Comparison of ENCODE assay signal across 8 mouse cellular contexts in the genomic region with DNA sequence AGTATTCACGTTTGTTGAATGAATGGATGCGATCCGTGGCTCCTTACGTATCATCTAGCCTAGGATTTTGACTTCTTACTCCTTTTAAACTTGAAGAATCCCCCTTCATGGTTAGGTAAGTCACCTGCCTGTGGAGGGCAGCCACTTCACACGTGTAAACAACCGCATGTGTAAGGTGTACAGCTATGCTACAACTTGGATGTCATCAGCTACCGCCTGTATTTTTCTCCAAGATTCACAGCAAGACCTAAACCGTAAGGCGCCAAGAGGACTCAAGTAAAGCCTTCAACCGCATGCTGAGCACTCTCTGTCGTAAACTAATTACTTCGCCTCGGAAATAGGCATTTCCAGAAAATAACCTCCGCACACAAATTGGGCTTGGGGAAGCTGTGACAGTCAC. TPM values are rescaled to one million over a fixed set of nuclear protein-coding genes. Genes with fewer than 3 reads are reported as not detected.
DNase-seq lines count a peak whose midpoint lies in the region; ATAC-seq and TF ChIP-seq lines count a peak whose summit lies in the region.

No protein-coding gene starts in this region.

- H3K4me2 ChIP-seq in hindbrain, embryonic 13.5 days, result peak overlapping the region; percentile 79
- H3K4me2 ChIP-seq in midbrain, embryonic 13.5 days (replicated peaks), result peak overlapping the region; percentile 83

- no peak overlapping the region; the same call in 1 of the 2 replicates for H3K27ac ChIP-seq in heart, adult 2 months
- peak overlapping the region; percentile 100 for H3K27ac ChIP-seq in hindbrain, embryonic 13.5 days
- H3K27ac ChIP-seq in midbrain, embryonic 13.5 days, result no peak overlapping the region

- peaks cover 3% of the 10 kb centered on the region; the same call in 1 of the 2 replicates for H3K79me2 ChIP-seq in heart, adult 2 months (replicated peaks; ENCODE audit: control insufficient read depth, insufficient read depth, low read length)

- no peak for TF ChIP-seq EP300 in heart, adult 2 months (IDR thresholded peaks at IDR 0.05; ENCODE audit: insufficient read depth, low read depth, low read length)

- H3K9me3 ChIP-seq in hindbrain, embryonic 13.5 days, result no peaks in the 10 kb centered on the region
- H3K9me3 ChIP-seq in midbrain, embryonic 13.5 days, result no peaks in the 10 kb centered on the region

- no peak for TF ChIP-seq POLR2A in heart, adult 2 months (IDR thresholded peaks at IDR 0.05; ENCODE audit: insufficient read depth, low read depth, low read length)

- no peaks in the 10 kb centered on the region for H3K27me3 ChIP-seq in heart, adult 2 months (ENCODE audit: control insufficient read depth, insufficient read depth, low read length)
- peaks cover 22% of the 10 kb centered on the region for H3K27me3 ChIP-seq in hindbrain, embryonic 13.5 days
- peaks cover 20% of the 10 kb centered on the region for H3K27me3 ChIP-seq in midbrain, embryonic 13.5 days

- WGBS in heart, adult 2 months, result 20% methylated on average over 14 of the region's 14 CpGs
- 10% methylated on average over 14 of the region's 14 CpGs for WGBS in hindbrain, embryonic 13.5 days
- 14% methylated on average over 14 of the region's 14 CpGs for WGBS in midbrain, embryonic 13.5 days

- peak overlapping the region; percentile 56 for H3K9ac ChIP-seq in heart, adult 2 months (ENCODE audit: low read depth, low read length)
- peak overlapping the region; percentile 100 for H3K9ac ChIP-seq in hindbrain, embryonic 13.5 days
- peak overlapping the region; percentile 100 for H3K9ac ChIP-seq in midbrain, embryonic 13.5 days (replicated peaks)

- no peak for DNase-seq in heart, adult 2 months
- no peak for DNase-seq in heart, adult 8-10 months (ENCODE audit: low spot score)
- DNase-seq in 416B (ENCODE audit: low read depth), result peak; percentile 40
- peak; percentile 37 for DNase-seq in cerebellum, adult 9-11 months
- DNase-seq in ovary, postnatal 10 days (ENCODE audit: low spot score), result no peak
- DNase-seq in gastrocnemius, postnatal 4 days (ENCODE audit: low spot score in 2 of 2), result no peak

- H3K36me3 ChIP-seq in heart, adult 2 months (ENCODE audit: control insufficient read depth, insufficient read depth, low read length), result peaks cover 11% of the 10 kb centered on the region
- H3K36me3 ChIP-seq in hindbrain, embryonic 13.5 days, result no peaks in the 10 kb centered on the region
- no peaks in the 10 kb centered on the region for H3K36me3 ChIP-seq in midbrain, embryonic 13.5 days

- no peak for TF ChIP-seq CTCF in heart, adult 2 months (IDR thresholded peaks at IDR 0.05)

- peak overlapping the region; percentile 79 for H3K4me3 ChIP-seq in heart, adult 2 months
- peak overlapping the region; percentile 99 for H3K4me3 ChIP-seq in hindbrain, embryonic 13.5 days
- peak overlapping the region; percentile 98 for H3K4me3 ChIP-seq in midbrain, embryonic 13.5 days (replicated peaks)

- ATAC-seq in hindbrain, embryonic 13.5 days (ENCODE audit: low FRiP score), result no peak
- no peak for ATAC-seq in midbrain, embryonic 13.5 days

- intact Hi-C loops in heart, adult 2 months (cut with DNase I), result no loop called here

- peaks cover 8% of the 10 kb centered on the region for H3K4me1 ChIP-seq in heart, adult 2 months (ENCODE audit: control insufficient read depth, insufficient read depth, low read length)
- peaks cover 46% of the 10 kb centered on the region for H3K4me1 ChIP-seq in hindbrain, embryonic 13.5 days (replicated peaks)
- H3K4me1 ChIP-seq in midbrain, embryonic 13.5 days (replicated peaks), result peaks cover 40% of the 10 kb centered on the region

RNA-seq across cellular contexts. Expression of a gene that starts 1.3 kb away (rescaled TPM):
- 10 to 100 TPM; 16.9 to 23.4 TPM for total RNA-seq in heart, adult 2 months (2021)
- polyA plus RNA-seq in heart, adult 2 months (2012; rRNA removed), result 5.5 and 9.2 TPM in 2 replicates
- total RNA-seq in heart, adult 8-10 months (2022), result 10 to 100 TPM; 21.1 to 25.0 (median 23.2) TPM
- 112 and 115 TPM in 2 replicates for polyA plus RNA-seq in hindbrain, embryonic 13.5 days (2015; fragmentation: Nextera tagmentation; extraction: Ambion mirVana)
- 114 and 117 TPM in 2 replicates for polyA plus RNA-seq in midbrain, embryonic 13.5 days (2015; fragmentation: Nextera tagmentation; extraction: Ambion mirVana)
- 10 to 100 TPM; 28.5 to 29.9 TPM for total RNA-seq in gastrocnemius, postnatal 4 days (2021)

RNA-seq across cellular contexts. Expression of a gene that starts 12.5 kb away (rescaled TPM):
- total RNA-seq in heart, adult 2 months (2021), result 1 to 10 TPM; 3.2 to 5.7 TPM
- 5.8 and 6.0 TPM in 2 replicates for polyA plus RNA-seq in heart, adult 2 months (2012; rRNA removed)
- 10 to 100 TPM in 1 of 4 experiments, 1 to 10 TPM in 3; 8.4 to 10.2 (median 8.5) TPM for total RNA-seq in heart, adult 8-10 months (2022)
- polyA plus RNA-seq in hindbrain, embryonic 13.5 days (2015; fragmentation: Nextera tagmentation; extraction: Ambion mirVana), result 1.3 and 2.3 TPM in 2 replicates
- polyA plus RNA-seq in midbrain, embryonic 13.5 days (2015; fragmentation: Nextera tagmentation; extraction: Ambion mirVana), result 0.73 and 1.1 TPM in 2 replicates
- total RNA-seq in gastrocnemius, postnatal 4 days (2021), result under 1 TPM; 0.27 to 0.62 TPM

Comparison
In these comparisons a context has a peak if more than half of its experiments do, and no peak if none do; other contexts are left out.
1. DNase-seq: peak in 416B (single experiment) and cerebellum, adult 9-11 months (single experiment); none in heart, adult 2 months (0 of 2), heart, adult 8-10 months (single experiment), ovary, postnatal 10 days (single experiment) and gastrocnemius, postnatal 4 days (0 of 2).
2. Peak in every context shown above with its lines, with median percentiles within 50 percentile points of each other: H3K4me3 ChIP-seq and H3K9ac ChIP-seq.